ENCODE assay signal across 8 mouse cellular contexts in the genomic region with DNA sequence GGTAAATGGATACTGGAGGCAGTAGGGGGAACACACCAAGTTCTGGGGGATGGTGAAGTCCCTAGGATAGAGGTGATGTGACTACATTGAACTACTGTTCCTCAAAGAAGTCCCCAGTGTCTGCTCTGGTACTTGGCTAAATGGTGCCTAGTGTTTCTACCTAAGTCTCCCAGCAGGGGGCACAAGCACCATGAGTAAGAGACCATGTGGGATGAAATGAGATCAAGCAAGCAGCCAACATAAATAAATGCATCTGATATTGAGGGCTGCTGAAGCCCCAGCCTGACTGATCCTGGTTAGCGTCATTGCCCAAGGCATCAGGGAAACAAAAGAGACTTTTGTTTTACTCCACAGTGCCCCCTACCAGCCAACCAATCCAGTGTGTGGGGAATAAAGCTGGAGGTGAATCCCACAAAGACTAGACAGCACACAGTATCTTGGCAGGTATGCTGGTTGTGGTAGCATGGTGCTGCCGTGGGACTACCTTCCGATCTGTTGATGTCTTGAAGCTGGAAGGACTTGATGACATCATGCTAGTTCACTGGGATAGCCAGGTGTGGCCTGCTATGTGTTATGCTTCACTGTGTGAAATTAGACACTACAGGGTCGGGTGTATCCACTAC.
DNase-seq lines count a peak whose midpoint lies in the region; ATAC-seq and TF ChIP-seq lines count a peak whose summit lies in the region.

No protein-coding gene starts in this region.

- no peak for TF ChIP-seq CTCF in liver, adult 2 months (IDR thresholded peaks at IDR 0.05; ENCODE audit: low read depth, low read length)

- ATAC-seq in liver, embryonic 11.5 days (replicated peaks; ENCODE audit: low FRiP score) = no peak; the same call in 1 of the 2 replicates
- ATAC-seq in midbrain, embryonic 12.5 days (ENCODE audit: low FRiP score, low read depth) = peak; percentile 81
- ATAC-seq in granulocyte monocyte progenitor cell, adult 5-6 weeks (replicated peaks; ENCODE audit: poor library complexity, severe bottlenecking) = no peak

- no peaks in the 10 kb centered on the region for H3K9me3 ChIP-seq in liver, embryonic 11.5 days (ENCODE audit: control insufficient read depth, low read length)
- H3K9me3 ChIP-seq in midbrain, embryonic 12.5 days = no peaks in the 10 kb centered on the region

- no peaks in the 10 kb centered on the region for H3K4me1 ChIP-seq in liver, adult 2 months (ENCODE audit: control insufficient read depth, insufficient read depth, low read length)
- no peaks in the 10 kb centered on the region for H3K4me1 ChIP-seq in liver, embryonic 11.5 days (replicated peaks; ENCODE audit: control insufficient read depth, insufficient read depth, low read length)
- peaks cover 4% of the 10 kb centered on the region for H3K4me1 ChIP-seq in midbrain, embryonic 12.5 days

- no peaks in the 10 kb centered on the region for H3K36me3 ChIP-seq in liver, adult 2 months (ENCODE audit: control insufficient read depth, insufficient read depth, low read length)
- H3K36me3 ChIP-seq in liver, embryonic 11.5 days (ENCODE audit: control insufficient read depth, insufficient read depth, low read length) = no peaks in the 10 kb centered on the region
- H3K36me3 ChIP-seq in midbrain, embryonic 12.5 days = no peaks in the 10 kb centered on the region

- no peak overlapping the region for H3K4me3 ChIP-seq in liver, adult 2 months (ENCODE audit: insufficient read depth, low read depth, low read length)
- no peak overlapping the region for H3K4me3 ChIP-seq in liver, embryonic 11.5 days (ENCODE audit: low read depth, low read length)
- H3K4me3 ChIP-seq in midbrain, embryonic 12.5 days = no peak overlapping the region

- TF ChIP-seq POLR2A in liver, adult 2 months (IDR thresholded peaks at IDR 0.05; ENCODE audit: extremely low read depth, insufficient read depth, low read length) = no peak

- no peaks in the 10 kb centered on the region for H3K27me3 ChIP-seq in liver, adult 2 months (ENCODE audit: control insufficient read depth, insufficient read depth, low read length)
- H3K27me3 ChIP-seq in liver, embryonic 11.5 days (replicated peaks; ENCODE audit: control insufficient read depth, insufficient read depth, low read length) = no peaks in the 10 kb centered on the region
- no peaks in the 10 kb centered on the region for H3K27me3 ChIP-seq in midbrain, embryonic 12.5 days

- peak; percentile 19 for DNase-seq in liver, adult 2 months (ENCODE audit: extremely low read depth, low read depth, low spot score)
- no peak for DNase-seq in liver, embryonic 11.5 days (ENCODE audit: low spot score)
- DNase-seq in brain, embryonic 18.5 days (ENCODE audit: low read depth, low spot score) = peak; percentile 60
- DNase-seq in frontal cortex, postnatal 10 days (ENCODE audit: low spot score in 2 of 2) = peak; percentile 43 to 54
- DNase-seq in layer of hippocampus, postnatal 36 days = peak; percentile 56 to 60
- peak; percentile 59 for DNase-seq in thymus, postnatal 25 days

- H3K9ac ChIP-seq in liver, adult 2 months (ENCODE audit: low read depth, low read length) = no peak overlapping the region
- no peak overlapping the region for H3K9ac ChIP-seq in liver, embryonic 11.5 days (ENCODE audit: low read depth, low read length)
- H3K9ac ChIP-seq in midbrain, embryonic 12.5 days (replicated peaks) = no peak overlapping the region

- no peak overlapping the region for H3K4me2 ChIP-seq in liver, embryonic 11.5 days
- H3K4me2 ChIP-seq in midbrain, embryonic 12.5 days (replicated peaks) = no peak overlapping the region

- 75% methylated on average over 4 of the region's 4 CpGs for WGBS in liver, adult 2 months
- 67% methylated on average over 4 of the region's 4 CpGs for WGBS in liver, embryonic 11.5 days
- 71% methylated on average over 4 of the region's 4 CpGs for WGBS in midbrain, embryonic 12.5 days

- H3K79me2 ChIP-seq in liver, adult 2 months (ENCODE audit: control insufficient read depth, insufficient read depth, low read length) = no peaks in the 10 kb centered on the region

- no peak overlapping the region for H3K27ac ChIP-seq in liver, adult 2 months (replicated peaks; ENCODE audit: insufficient read depth, low read depth, low read length)
- no peak overlapping the region for H3K27ac ChIP-seq in liver, embryonic 11.5 days (ENCODE audit: low read depth, low read length)
- peak overlapping the region; percentile 49; the same call in 1 of the 2 replicates for H3K27ac ChIP-seq in midbrain, embryonic 12.5 days (replicated peaks)
